Mouse (Mus musculus) olfactory bulb, adult 2 months (tissue): Measurements from ENCODE around the gene Pdcd2l. TPM values are rescaled to one million over a fixed set of nuclear protein-coding genes. Genes with fewer than 3 reads are reported as not detected.
"Not testable (repeated sequence)": the region's sequence is repeated elsewhere in the genome, so short reads cannot be mapped to it uniquely, and the experiment has no call there.

Experiments used
- H3K27ac ChIP-seq: fragments of 200-500 bp; 2 replicates; pipeline ENCODE4 v1.5.1; 2012; ENCODE audit warnings: low read depth, low read length; ENCODE audit not compliant: insufficient read depth
- H3K4me1 ChIP-seq: fragments of 200-500 bp; 2 replicates; pipeline ENCODE4 v1.6.1; 2012; ENCODE audit warnings: low read length; ENCODE audit not compliant: control insufficient read depth, insufficient read depth
- H3K4me3 ChIP-seq: fragments of 200-500 bp; 2 replicates; pipeline ENCODE4 v1.5.1; 2012; ENCODE audit warnings: mild to moderate bottlenecking, low read depth, low read length, moderate library complexity; ENCODE audit not compliant: insufficient read depth
- CTCF ChIP-seq: fragments of 200-500 bp; IDR thresholded peaks from 2 replicates; pipeline ENCODE4 v1.5.1; 2012; ENCODE audit warnings: low read depth, mild to moderate bottlenecking, low read length, moderate library complexity; ENCODE audit not compliant: insufficient read depth
- POLR2A ChIP-seq: fragments of 200-500 bp; IDR thresholded peaks from 2 replicates; pipeline ENCODE4 v1.6.1; 2012; ENCODE audit warnings: mild to moderate bottlenecking, low read depth, low read length, moderate library complexity; ENCODE audit not compliant: insufficient read depth
- WGBS: fragments of 180-500 bp; shearing (Covaris S2); methylation state at CpG from one replicate; pipeline ENCODE4 v1.1.7; 2018; 5-methylcytosine and 5-hydroxymethylcytosine counted together
- polyA plus RNA-seq: library from polyadenylated mRNA; stranded (reverse); fragments of >200 nt; gene quantifications from 2 replicates; pipeline ENCODE4 v1.2.4, GENCODE M21; 2012; ENCODE audit warnings: low replicate concordance; ENCODE audit not compliant: missing spikeins, insufficient read depth, insufficient read length

Gene Pdcd2l
- polyA plus RNA-seq, 1 experiment, result not detected

DNA sequence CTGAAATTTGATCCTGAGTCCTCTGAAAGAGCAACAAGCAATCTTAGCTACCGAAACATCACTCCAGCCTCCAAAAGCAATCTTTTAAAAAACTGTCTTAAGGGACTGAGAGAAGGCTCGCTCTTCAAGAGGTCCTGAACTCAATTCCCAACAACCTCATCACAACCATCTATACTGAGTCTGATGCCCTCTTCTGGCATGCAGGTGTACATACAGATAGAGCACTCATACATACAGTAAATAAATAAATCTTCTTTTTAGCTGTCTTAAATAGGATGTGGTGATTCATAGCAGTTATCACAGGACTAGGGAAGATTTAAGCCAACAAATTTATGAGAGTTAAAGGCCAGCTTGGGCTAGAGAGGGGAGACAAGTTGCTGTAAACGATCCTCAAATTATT lies 829 bp downstream of the Pdcd2l start:
- H3K27ac ChIP-seq, result no peak overlapping the region
- TF ChIP-seq CTCF, result no peak
- no peak for TF ChIP-seq POLR2A
- peak overlapping the region; percentile 88 for H3K4me3 ChIP-seq
- peaks cover 3% of the 10 kb centered on the region; the same call in 1 of the 2 replicates for H3K4me1 ChIP-seq
- 37% methylated on average over 3 of the region's 3 CpGs for WGBS

DNA sequence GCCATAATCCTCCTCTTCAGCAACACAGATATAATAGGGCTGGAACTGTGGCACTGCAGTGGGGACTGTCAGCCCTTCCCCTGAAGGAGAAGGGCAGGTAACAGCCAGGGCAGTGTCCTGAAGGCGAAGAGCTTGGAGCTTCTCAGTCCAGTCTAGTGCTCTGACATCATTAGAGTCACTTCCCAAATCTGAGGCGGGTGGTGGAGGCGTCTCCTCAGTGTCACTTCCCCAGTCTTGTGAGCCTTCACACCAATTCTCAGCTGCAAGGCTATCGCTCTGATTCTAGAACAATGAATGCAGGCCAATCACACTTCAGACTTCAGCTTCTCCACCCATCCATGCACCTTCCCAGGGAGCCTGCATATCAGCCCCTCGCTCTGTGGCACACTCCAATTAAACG lies 3.6 kb downstream of the Pdcd2l start:
- no peak overlapping the region for H3K4me3 ChIP-seq
- no peak for TF ChIP-seq CTCF
- no peak for TF ChIP-seq POLR2A
- peaks cover 3% of the 10 kb centered on the region; the same call in 1 of the 2 replicates for H3K4me1 ChIP-seq
- 90% methylated on average over 6 of the region's 6 CpGs for WGBS
- no peak overlapping the region for H3K27ac ChIP-seq

DNA sequence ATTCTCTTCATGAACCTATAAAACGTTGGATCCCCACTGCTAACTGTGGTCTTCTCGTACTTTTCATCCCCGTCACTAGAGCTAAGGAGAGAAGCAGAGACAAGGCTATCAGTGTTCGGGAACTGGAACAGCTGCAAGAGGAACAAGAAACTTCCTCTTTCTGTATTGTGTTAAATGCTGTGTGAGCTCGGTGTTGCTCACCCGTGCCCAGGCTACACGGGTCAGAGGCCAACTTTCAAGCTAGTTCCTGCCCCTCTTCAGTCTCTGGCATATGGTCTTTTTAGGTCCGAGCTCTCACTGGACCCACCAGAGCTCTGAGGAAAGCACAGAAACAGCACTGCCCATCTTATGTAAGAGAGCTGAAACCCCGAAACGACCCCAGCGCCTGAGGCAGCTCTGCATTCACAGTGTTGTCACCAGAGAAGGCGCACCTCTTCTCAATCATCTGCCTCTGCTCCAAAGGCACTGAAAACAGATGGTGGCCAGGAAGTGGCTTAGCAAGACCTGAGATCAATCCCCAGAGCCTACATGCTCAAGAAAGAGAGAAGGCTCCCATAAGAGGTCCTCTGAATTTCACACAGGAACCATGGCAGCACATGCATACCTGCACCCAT lies 7.0 kb downstream of the Pdcd2l start:
- 84% methylated on average over 12 of the region's 12 CpGs for WGBS
- no peak overlapping the region for H3K4me3 ChIP-seq
- no peaks in the 10 kb centered on the region for H3K4me1 ChIP-seq

DNA sequence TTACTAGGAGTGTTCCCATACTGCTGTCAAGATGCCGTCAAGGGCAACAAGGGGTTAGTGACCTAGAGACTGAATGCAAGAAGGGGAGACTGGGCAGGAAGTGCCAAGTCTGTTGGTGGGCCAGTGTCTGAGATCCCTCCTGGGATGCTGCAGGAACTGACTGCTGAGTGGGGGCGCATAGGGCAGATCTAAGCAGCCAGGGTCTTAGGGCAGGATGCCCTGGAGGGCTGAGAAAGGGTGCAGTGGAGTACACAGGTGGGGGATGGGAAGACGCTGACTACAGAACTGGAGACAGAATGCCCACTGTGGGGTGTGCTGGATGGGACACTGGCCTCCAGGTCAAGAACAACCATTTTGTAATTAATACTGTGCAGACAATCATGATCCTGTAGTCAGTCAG lies 12.7 kb downstream of the Pdcd2l start:
- WGBS, result 90% methylated on average over 3 of the region's 3 CpGs
- TF ChIP-seq POLR2A, result no peak
- TF ChIP-seq CTCF, result no peak
- no peak overlapping the region for H3K4me3 ChIP-seq
- no peak overlapping the region for H3K27ac ChIP-seq
- no peaks in the 10 kb centered on the region for H3K4me1 ChIP-seq

More for the DNA sequence above, 7.0 kb downstream of the Pdcd2l start:
- TF ChIP-seq CTCF, result no peak
- TF ChIP-seq POLR2A, result no peak
- no peak overlapping the region for H3K27ac ChIP-seq

DNA sequence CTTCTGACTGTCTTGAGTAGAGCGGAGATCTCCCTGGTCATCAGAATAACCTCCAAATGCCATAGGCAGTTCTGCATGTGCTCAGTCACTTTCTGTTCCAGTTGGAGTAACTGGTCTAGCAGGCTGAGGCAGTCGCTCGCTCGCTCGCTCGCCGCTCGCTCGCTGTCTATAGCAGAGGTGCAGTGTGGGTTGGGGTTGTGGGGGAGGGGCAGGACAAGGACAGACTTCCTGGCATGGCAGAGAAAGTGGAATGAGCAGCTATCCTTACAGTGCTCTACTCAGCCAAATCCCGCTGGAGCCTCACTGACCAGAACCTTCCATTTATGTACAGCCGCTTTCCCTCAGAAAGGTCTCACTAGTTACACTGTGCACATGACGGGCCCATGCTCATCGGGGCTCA lies 13.1 kb downstream of the Pdcd2l start:
- H3K4me3 ChIP-seq, result no peak overlapping the region
- H3K27ac ChIP-seq, result no peak overlapping the region
- H3K4me1 ChIP-seq, result no peaks in the 10 kb centered on the region
- TF ChIP-seq CTCF, result no peak
- TF ChIP-seq POLR2A, result no peak
- 94% methylated on average over 13 of the region's 13 CpGs for WGBS

DNA sequence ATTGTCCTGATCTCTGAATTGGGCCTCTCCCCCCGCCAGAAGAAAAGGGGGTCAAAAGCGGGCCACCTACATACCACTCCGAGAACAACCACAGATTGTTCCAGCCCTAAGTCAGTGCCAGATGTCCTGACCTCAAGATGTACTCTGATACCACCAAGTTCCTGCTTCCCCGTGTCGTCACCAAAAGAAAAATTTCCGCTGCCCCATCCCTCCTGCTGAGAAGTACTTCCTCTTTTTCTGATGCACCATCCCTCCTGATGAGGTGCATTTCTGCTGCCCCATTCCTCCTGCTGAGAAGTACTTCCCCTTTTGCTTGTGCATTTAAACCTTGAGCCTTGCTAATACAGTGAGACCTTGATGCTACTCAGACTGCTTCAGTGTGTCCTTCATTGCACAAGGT lies 20.2 kb downstream of the Pdcd2l start:
- 86% methylated on average over 6 of the region's 6 CpGs for WGBS

DNA sequence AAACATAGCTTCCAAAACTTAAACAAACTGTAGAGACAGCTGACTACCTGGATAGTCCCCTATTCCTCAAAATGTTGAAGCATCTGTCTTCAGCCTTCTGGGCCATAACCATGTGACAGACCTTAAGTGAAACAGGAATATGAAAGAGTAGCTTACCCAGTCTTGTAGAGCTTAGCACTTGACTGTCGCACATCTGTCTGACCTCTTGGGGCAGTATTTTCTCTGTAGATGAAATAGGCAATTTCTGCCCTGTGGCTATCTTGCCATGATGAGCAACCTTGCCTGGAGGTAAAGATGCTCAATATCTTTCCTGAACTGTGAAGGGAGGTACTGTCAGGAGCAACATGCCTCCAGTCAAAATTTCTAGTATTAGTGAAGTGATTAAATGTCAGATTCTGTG lies 24.2 kb downstream of the Pdcd2l start:
- TF ChIP-seq CTCF (no peak), POLR2A (no peak)
- H3K4me1 ChIP-seq, result no peaks in the 10 kb centered on the region
- H3K4me3 ChIP-seq, result no peak overlapping the region
- H3K27ac ChIP-seq, result no peak overlapping the region
- 69% methylated on average over 1 of the region's 1 CpGs for WGBS

More for the DNA sequence above, 20.2 kb downstream of the Pdcd2l start:
- H3K4me3 ChIP-seq, H3K27ac ChIP-seq, H3K4me1 ChIP-seq: not testable (repeated sequence)

DNA sequence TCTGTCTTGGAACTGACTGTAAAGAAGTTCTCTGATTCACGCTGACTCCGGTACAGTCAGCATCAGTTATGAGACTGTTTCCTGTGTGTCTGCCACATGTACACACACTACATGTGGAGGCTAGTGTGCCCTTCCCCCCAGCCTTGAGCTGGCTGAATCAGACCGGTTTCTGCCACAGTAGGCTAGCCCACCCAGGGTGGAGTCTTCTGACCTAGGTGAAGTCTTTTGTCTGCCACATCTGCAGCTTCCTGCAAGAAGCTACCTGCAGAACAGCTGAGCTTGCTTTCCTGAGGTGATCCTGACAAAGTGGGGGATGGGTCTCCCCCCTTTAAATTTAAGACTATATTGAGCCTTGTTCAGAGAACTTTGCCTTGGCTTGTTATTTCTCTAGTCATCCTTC lies 27.0 kb downstream of the Pdcd2l start, which contains the start of gene Uba2:
Gene Uba2 (minus strand): TSS at position 146 of the 400 bp plus-strand sequence.
- H3K27ac ChIP-seq, result 0 out of 2 replicates have a peak within 1 kb of the TSS, but pooled peaks have one; percentile 16
- peaks cover 2% of the 10 kb centered on the region; the same call in 1 of the 2 replicates for H3K4me1 ChIP-seq
- TF ChIP-seq POLR2A (no peak), CTCF (no peak)
- 76% methylated on average over 3 of the region's 3 CpGs for WGBS
- peak within 1 kb of the TSS; percentile 85 for H3K4me3 ChIP-seq

DNA sequence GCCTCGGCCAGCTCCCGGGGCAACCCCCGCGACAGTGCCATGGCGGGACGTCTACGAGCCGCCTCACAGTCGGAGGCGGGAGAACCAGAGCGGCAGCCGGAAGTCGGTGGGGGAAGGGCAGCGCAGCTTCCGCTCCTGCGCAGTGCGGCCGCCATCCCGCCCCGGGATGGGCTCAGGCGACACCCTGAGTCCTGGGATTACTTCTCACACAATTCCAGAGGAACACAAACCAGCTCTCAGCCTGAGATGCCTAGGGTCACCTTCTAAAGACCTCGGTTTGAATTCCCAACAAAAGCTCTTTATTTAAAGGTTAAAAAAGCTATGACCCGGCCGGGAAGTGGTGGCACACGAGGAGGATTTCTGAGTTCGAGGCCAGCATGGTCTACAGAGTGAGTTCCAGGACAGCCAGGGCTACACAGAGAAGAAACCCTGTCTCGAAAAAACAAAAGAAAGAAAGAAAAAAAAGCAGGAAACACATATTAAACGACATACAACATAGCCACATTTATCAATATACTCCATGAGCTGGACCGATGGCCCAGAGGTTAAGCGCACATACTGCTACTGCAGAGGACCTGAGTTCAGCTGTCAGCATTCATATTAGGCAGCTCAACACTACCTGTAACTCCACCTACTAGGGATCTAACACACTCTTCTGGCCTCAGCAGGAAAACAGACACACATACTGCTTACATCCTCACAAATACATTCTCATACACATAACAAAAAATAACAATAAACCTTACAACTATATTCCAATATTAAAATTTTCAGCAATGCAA lies 27.8 kb downstream of the Pdcd2l start:
- H3K4me3 ChIP-seq, result peak overlapping the region; percentile 85
- H3K4me1 ChIP-seq, result peaks cover 2% of the 10 kb centered on the region; the same call in 1 of the 2 replicates
- 9% methylated on average over 30 of the region's 30 CpGs for WGBS
- H3K27ac ChIP-seq, result peak overlapping the region; percentile 63
- TF ChIP-seq POLR2A (peak; percentile 89), CTCF (no peak)
